Mouse (Mus musculus) lung, embryonic 14.5 days (tissue): ENCODE measurements at regions not wholly inside any gene's neighbourhood (a gene's known extent, or its start where the extent isn't known, plus 50 kb on each side); places are given as distances from the start of the nearest gene placed in this dataset.
A peak's percentile ranks its signal among the peaks of the same experiment; 100 is the strongest.

Experiments used
- ATAC-seq: fragments of 200-750 bp; cut with Nextera tagmentation; 2 replicates; pipeline ENCODE4 v1.8.0; 2017; ENCODE audit warnings: mild to moderate bottlenecking, moderate TSS enrichment, moderate library complexity; ENCODE audit not compliant: insufficient read depth
- DNase-seq: peaks from one replicate; pipeline ENCODE4 v3.0.0-alpha.2; 2015
- H3K27ac ChIP-seq: fragments of 300-500 bp; sonication (generic); 2 replicates; pipeline ENCODE4 v1.5.1; 2014; ENCODE audit warnings: low read depth, mild to moderate bottlenecking, moderate library complexity
- H3K27me3 ChIP-seq: fragments of 300-500 bp; sonication (generic); 2 replicates; pipeline ENCODE4 v1.6.1; 2014; ENCODE audit warnings: low read length, control low read depth; ENCODE audit not compliant: insufficient read depth
- H3K36me3 ChIP-seq: fragments of 300-500 bp; sonication (generic); 2 replicates; pipeline ENCODE4 v1.6.1; 2014; ENCODE audit warnings: control low read depth; ENCODE audit not compliant: insufficient read depth
- H3K4me1 ChIP-seq: fragments of 300-500 bp; sonication (generic); 2 replicates; pipeline ENCODE4 v1.6.1; 2014; ENCODE audit warnings: antibody characterized with exemption, control low read depth; ENCODE audit not compliant: insufficient read depth
- H3K4me2 ChIP-seq: fragments of 300-500 bp; sonication (generic); 2 replicates; pipeline ENCODE4 v1.6.1; 2014; ENCODE audit warnings: mild to moderate bottlenecking
- H3K4me3 ChIP-seq: fragments of 300-500 bp; sonication (generic); 2 replicates; pipeline ENCODE4 v1.5.1; 2014; ENCODE audit warnings: low read depth, low read length
- H3K9ac ChIP-seq: fragments of 300-500 bp; sonication (generic); 2 replicates; pipeline ENCODE4 v1.6.1; 2014
- H3K9me3 ChIP-seq: fragments of 300-500 bp; sonication (generic); 2 replicates; pipeline ENCODE4 v1.6.1; 2016; ENCODE audit warnings: low read depth, low read length, control low read depth
- CTCF ChIP-seq: IDR thresholded peaks from 2 replicates; pipeline ENCODE4 v1.5.1; 2016; ENCODE audit warnings: antibody characterized with exemption, low read depth
- WGBS: fragments of 180-500 bp; shearing (Covaris S2); extraction: QIAGEN DNeasy Blood & Tissue Kit; methylation state at CpG from one replicate; pipeline ENCODE4 v1.1.7; 2014; 5-methylcytosine and 5-hydroxymethylcytosine counted together

GRCm38 (mm10) chr5:101173183-101173582 is 327.7 kb downstream of the Gpat3 start:
- Histone ChIP-seq H3K27me3 (no peaks in the 10 kb centered on the region), H3K36me3 (no peaks in the 10 kb centered on the region), H3K9ac (no peak overlapping the region), H3K4me3 (no peak overlapping the region), H3K9me3 (no peaks in the 10 kb centered on the region), H3K4me1 (no peaks in the 10 kb centered on the region; the same call in 1 of the 2 replicates), H3K27ac (no peak overlapping the region), H3K4me2 (no peak overlapping the region)
- DNase-seq = peak; percentile 64
- 34% methylated on average over 9 of the region's 9 CpGs for WGBS
- ATAC-seq = peak; percentile 77
- no peak for TF ChIP-seq CTCF

- Histone ChIP-seq H3K27me3 (no peaks in the 10 kb centered on the region), H3K9ac (no peak overlapping the region), H3K27ac (peak overlapping the region; percentile 8; the same call in 1 of the 2 replicates), H3K36me3 (no peaks in the 10 kb centered on the region), H3K4me3 (no peak overlapping the region), H3K4me2 (no peak overlapping the region), H3K4me1 (no peaks in the 10 kb centered on the region; the same call in 1 of the 2 replicates), H3K9me3 (no peaks in the 10 kb centered on the region)
- DNase-seq (no peak), ATAC-seq (peak; percentile 21; the same call in 1 of the 2 replicates)
- 52% methylated on average over 10 of the region's 10 CpGs for WGBS
- TF ChIP-seq CTCF = no peak
These were observed 327.3 kb downstream of the Gpat3 start for GRCm38 (mm10) chr5:101172782-101173181.

GRCm38 (mm10) chr5:101169074-101169473 is 323.6 kb downstream of the Gpat3 start:
- Histone ChIP-seq H3K27me3 (no peaks in the 10 kb centered on the region), H3K27ac (no peak overlapping the region), H3K4me2 (no peak overlapping the region), H3K9ac (no peak overlapping the region), H3K4me3 (no peak overlapping the region), H3K4me1 (peaks cover under 1% of the 10 kb centered on the region; the same call in 1 of the 2 replicates), H3K9me3 (no peaks in the 10 kb centered on the region), H3K36me3 (no peaks in the 10 kb centered on the region)
- WGBS = 29% methylated on average over 2 of the region's 2 CpGs
- ATAC-seq (no peak), DNase-seq (no peak)
- no peak for TF ChIP-seq CTCF

- no peaks in the 10 kb centered on the region for H3K9me3 ChIP-seq
- no peaks in the 10 kb centered on the region for H3K27me3 ChIP-seq
- no peak overlapping the region for H3K27ac ChIP-seq
- H3K9ac ChIP-seq = no peak overlapping the region
- peaks cover 9% of the 10 kb centered on the region; the same call in 1 of the 2 replicates for H3K4me1 ChIP-seq
- WGBS = 17% methylated on average over 8 of the region's 8 CpGs
- no peaks in the 10 kb centered on the region for H3K36me3 ChIP-seq
- H3K4me3 ChIP-seq = no peak overlapping the region
- ATAC-seq (no peak), DNase-seq (peak; percentile 34)
- TF ChIP-seq CTCF = no peak
- no peak overlapping the region for H3K4me2 ChIP-seq
These were observed 318.2 kb downstream of the Gpat3 start for GRCm38 (mm10) chr5:101163624-101164213.

- no peak for TF ChIP-seq CTCF
- Histone ChIP-seq H3K4me2 (no peak overlapping the region), H3K9me3 (no peaks in the 10 kb centered on the region), H3K9ac (no peak overlapping the region), H3K27ac (no peak overlapping the region), H3K36me3 (no peaks in the 10 kb centered on the region), H3K4me1 (peaks cover 9% of the 10 kb centered on the region; the same call in 1 of the 2 replicates), H3K27me3 (no peaks in the 10 kb centered on the region), H3K4me3 (no peak overlapping the region)
- ATAC-seq (peak; percentile 70; the same call in 1 of the 2 replicates), DNase-seq (peak; percentile 31)
- WGBS = 6% methylated on average over 5 of the region's 5 CpGs
These were observed 317.6 kb downstream of the Gpat3 start for GRCm38 (mm10) chr5:101163112-101163511.

GRCm38 (mm10) chr5:101157416-101157815 is 311.9 kb downstream of the Gpat3 start:
- WGBS = 58% methylated on average over 1 of the region's 1 CpGs
- ATAC-seq = no peak
- Histone ChIP-seq H3K4me3 (no peak overlapping the region), H3K27ac (no peak overlapping the region), H3K36me3 (no peaks in the 10 kb centered on the region), H3K27me3 (no peaks in the 10 kb centered on the region), H3K9me3 (no peaks in the 10 kb centered on the region), H3K4me2 (no peak overlapping the region), H3K9ac (no peak overlapping the region), H3K4me1 (no peaks in the 10 kb centered on the region)
- no peak for DNase-seq
- peak; percentile 1; the same call in 1 of the 2 replicates for TF ChIP-seq CTCF

- no peak overlapping the region for H3K9ac ChIP-seq
- ATAC-seq (no peak), DNase-seq (no peak)
- H3K4me1 ChIP-seq = no peaks in the 10 kb centered on the region
- H3K9me3 ChIP-seq = no peaks in the 10 kb centered on the region
- H3K27me3 ChIP-seq = no peaks in the 10 kb centered on the region
- TF ChIP-seq CTCF = no peak
- H3K4me3 ChIP-seq = no peak overlapping the region
- H3K27ac ChIP-seq = no peak overlapping the region
- H3K4me2 ChIP-seq = no peak overlapping the region
- no peaks in the 10 kb centered on the region for H3K36me3 ChIP-seq
- 63% methylated on average over 3 of the region's 3 CpGs for WGBS
These were observed 300.8 kb downstream of the Gpat3 start for GRCm38 (mm10) chr5:101146345-101146744.
